Comparison of ENCODE assay signal across 17 mouse cellular contexts in the genomic region with DNA sequence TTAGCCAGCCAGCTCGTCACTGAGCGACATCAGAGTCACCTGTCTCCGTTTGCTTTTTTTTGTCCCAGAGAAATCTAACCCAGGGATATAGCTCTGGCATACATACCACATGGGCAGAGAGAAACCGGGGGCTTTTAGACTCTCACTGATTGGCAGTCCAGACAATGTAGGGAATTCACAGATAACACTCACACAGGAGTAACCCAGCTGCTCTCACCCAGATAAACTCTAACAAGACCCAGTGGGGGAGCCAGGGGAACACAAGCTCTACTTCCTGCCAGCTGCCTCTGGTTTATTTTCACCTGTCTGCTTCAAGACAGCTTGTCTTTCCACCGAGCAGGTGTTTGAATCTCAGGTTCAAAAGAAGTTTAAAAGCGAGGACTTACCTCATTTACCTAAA. TPM values are rescaled to one million over a fixed set of nuclear protein-coding genes. Genes with fewer than 3 reads are reported as not detected.
A peak's percentile ranks its signal among the peaks of the same experiment; 100 is the strongest.
DNase-seq lines count a peak whose midpoint lies in the region; ATAC-seq lines count a peak whose summit lies in the region.
"Had no signal": no experiment of that assay in that cellular context is flagged by ENCODE, and none has a peak within 500 bp of the region (broad histone marks: within the 10 kb centered on the region; RNA-seq: fewer than 3 reads in every experiment).

No protein-coding gene starts in this region.

- no peaks in the 10 kb centered on the region for H3K36me3 ChIP-seq in kidney, embryonic 15.5 days
- H3K36me3 ChIP-seq in liver, embryonic 16.5 days (ENCODE audit: control insufficient read depth, insufficient read depth) = no peaks in the 10 kb centered on the region
- H3K36me3 ChIP-seq: forebrain, embryonic 12.5 days; limb, embryonic 10.5 days had no signal

- no peak overlapping the region; the same call in 1 of the 2 replicates for H3K4me2 ChIP-seq in kidney, embryonic 15.5 days
- no peak overlapping the region for H3K4me2 ChIP-seq in liver, embryonic 16.5 days (ENCODE audit: low read depth, low read length)
- H3K4me2 ChIP-seq: forebrain, embryonic 12.5 days had no signal

- H3K27ac ChIP-seq in kidney, embryonic 15.5 days = peak overlapping the region; percentile 64
- no peak overlapping the region for H3K27ac ChIP-seq in liver, embryonic 16.5 days (ENCODE audit: low read length)
- H3K27ac ChIP-seq: forebrain, embryonic 12.5 days; gastrocnemius, adult 2 months; limb, embryonic 10.5 days had no signal

- ATAC-seq in kidney, embryonic 15.5 days (replicated peaks; ENCODE audit: low FRiP score) = no peak
- ATAC-seq in liver, embryonic 16.5 days (ENCODE audit: low read depth) = peak; percentile 70

- H3K4me1 ChIP-seq in kidney, embryonic 15.5 days = no peaks in the 10 kb centered on the region
- H3K4me1 ChIP-seq in liver, embryonic 16.5 days (ENCODE audit: control insufficient read depth, low read depth, low read length) = peaks cover 17% of the 10 kb centered on the region
- H3K4me1 ChIP-seq: forebrain, embryonic 12.5 days; limb, embryonic 10.5 days had no signal

- no peaks in the 10 kb centered on the region for H3K27me3 ChIP-seq in kidney, embryonic 15.5 days
- H3K27me3 ChIP-seq in liver, embryonic 16.5 days (ENCODE audit: control insufficient read depth, insufficient read depth, low read depth, low read length) = no peaks in the 10 kb centered on the region
- H3K27me3 ChIP-seq: forebrain, embryonic 12.5 days had no signal

- no peak overlapping the region for H3K9ac ChIP-seq in kidney, embryonic 15.5 days
- no peak overlapping the region for H3K9ac ChIP-seq in liver, embryonic 16.5 days (ENCODE audit: low read depth, low read length)
- H3K9ac ChIP-seq: forebrain, embryonic 12.5 days had no signal

- no peak for DNase-seq in kidney, adult 11 months
- peak; percentile 14 for DNase-seq in thymus, postnatal 14 days
- no peak for DNase-seq in thymus, postnatal 25 days
- DNase-seq in adrenal gland, adult 18-20 months (ENCODE audit: low spot score in 2 of 2) = no peak
- no peak for DNase-seq in spleen, postnatal 36 days (ENCODE audit: low spot score in 2 of 2)
- no peak for DNase-seq in gastrocnemius, adult 18-20 months (ENCODE audit: low spot score)
- DNase-seq: B cell, adult 2 months; cerebellum, adult 9-11 months; gastrocnemius, adult 2 months; right cerebral cortex, adult 18-20 months had no signal

- no peaks in the 10 kb centered on the region for H3K9me3 ChIP-seq in kidney, embryonic 15.5 days (replicated peaks)
- no peaks in the 10 kb centered on the region for H3K9me3 ChIP-seq in liver, embryonic 16.5 days (replicated peaks; ENCODE audit: control insufficient read depth, low read length)
- H3K9me3 ChIP-seq: forebrain, embryonic 12.5 days; limb, embryonic 10.5 days had no signal

- WGBS in kidney, embryonic 15.5 days = 67% methylated on average over 6 of the region's 6 CpGs
- 38% methylated on average over 6 of the region's 6 CpGs for WGBS in liver, embryonic 16.5 days (ENCODE audit: insufficient replicate concordance)

- H3K4me3 ChIP-seq in kidney, embryonic 15.5 days (replicated peaks) = peak overlapping the region; percentile 9
- no peak overlapping the region for H3K4me3 ChIP-seq in liver, embryonic 16.5 days (ENCODE audit: low read depth, low read length)
- H3K4me3 ChIP-seq: forebrain, embryonic 12.5 days; gastrocnemius, adult 2 months; limb, embryonic 10.5 days had no signal

RNA-seq across cellular contexts. Expression of a gene that starts 0.4 kb away (rescaled TPM):
- polyA plus RNA-seq in kidney, embryonic 15.5 days (2015; fragmentation: Nextera tagmentation; extraction: Ambion mirVana) = 22.2 and 27.5 TPM in 2 replicates
- 0.12 and 0.34 TPM in 2 replicates for polyA plus RNA-seq in liver, embryonic 16.5 days (2015; fragmentation: Nextera tagmentation; extraction: Ambion mirVana)
- total RNA-seq in adrenal gland, adult 18-20 months (2021) = under 1 TPM in 1 of 2 experiments, not detected in 1; 0.50 TPM
- total RNA-seq in gastrocnemius, adult 18-20 months (2021) = under 1 TPM in 1 of 2 experiments, not detected in 1; 0.23 TPM
- total RNA-seq: heart, postnatal 25 days; layer of hippocampus, adult 8-10 months had no signal
- polyA plus RNA-seq: neural tube, embryonic 14.5 days had no signal
